Mouse (Mus musculus) kidney, postnatal 25 days (tissue): Measurements from ENCODE around the gene Hdhd5.

ENCODE experiments used
- DNase-seq, 2 experiments: peaks; one replicate each; pipeline ENCODE4 v3.0.0; 2021; ENCODE audit warnings: mixed read lengths in 2 of 2

Hdhd5 gene

DNA sequence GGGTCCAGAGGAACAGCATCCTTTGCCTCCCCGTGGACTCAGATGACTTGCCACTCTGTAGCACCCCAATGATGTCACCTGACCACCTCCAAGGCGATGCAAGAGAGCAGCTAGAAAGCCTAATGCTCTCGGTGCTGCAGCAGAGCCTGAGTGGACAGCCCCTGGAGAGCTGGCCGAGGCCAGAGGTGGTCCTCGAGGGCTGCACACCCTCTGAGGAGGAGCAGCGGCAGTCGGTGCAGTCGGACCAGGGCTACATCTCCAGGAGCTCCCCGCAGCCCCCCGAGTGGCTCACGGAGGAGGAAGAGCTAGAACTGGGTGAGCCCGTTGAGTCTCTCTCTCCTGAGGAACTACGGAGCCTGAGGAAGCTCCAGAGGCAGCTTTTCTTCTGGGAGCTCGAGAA, 49.1 kb downstream of the Hdhd5 start:
- DNase-seq: no peak

GRCm38 (mm10) chr6:120481538-120481937, 49.6 kb downstream of the Hdhd5 start:
- peak in 1 of 2 experiments; percentile 50 for DNase-seq

GRCm38 (mm10) chr6:120480361-120480760, 50.8 kb downstream of the Hdhd5 start:
- no peak for DNase-seq

- no peak for DNase-seq
These were observed 51.8 kb downstream of the Hdhd5 start for GRCm38 (mm10) chr6:120479302-120479701.

DNA sequence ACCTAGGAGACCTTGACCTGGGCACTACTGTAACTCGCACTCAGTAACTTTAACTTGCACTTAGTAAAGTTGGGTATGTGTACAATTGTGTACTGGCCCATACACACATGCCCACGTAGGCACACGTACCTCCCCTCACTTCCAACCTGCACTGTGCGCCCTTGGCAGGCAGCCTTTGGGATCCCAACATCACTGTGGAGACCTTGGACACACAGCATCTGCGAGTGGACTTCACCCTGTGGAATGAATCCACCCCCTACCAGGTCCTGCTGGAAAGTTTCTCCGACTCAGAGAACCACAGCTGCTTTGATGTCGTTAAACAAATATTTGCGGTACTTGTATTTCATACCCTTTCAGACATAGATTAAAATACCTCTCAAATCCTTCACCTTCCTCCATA, 55.8 kb downstream of the Hdhd5 start:
- peak; percentile 60 to 81 for DNase-seq

GRCm38 (mm10) chr6:120473427-120473826, 57.7 kb downstream of the Hdhd5 start:
- peak; percentile 26 to 77 for DNase-seq

- DNase-seq: no peak
These were observed 58.5 kb downstream of the Hdhd5 start for GRCm38 (mm10) chr6:120472455-120473140.

GRCm38 (mm10) chr6:120471991-120472441, 59.1 kb downstream of the Hdhd5 start:
- no peak for DNase-seq

DNA sequence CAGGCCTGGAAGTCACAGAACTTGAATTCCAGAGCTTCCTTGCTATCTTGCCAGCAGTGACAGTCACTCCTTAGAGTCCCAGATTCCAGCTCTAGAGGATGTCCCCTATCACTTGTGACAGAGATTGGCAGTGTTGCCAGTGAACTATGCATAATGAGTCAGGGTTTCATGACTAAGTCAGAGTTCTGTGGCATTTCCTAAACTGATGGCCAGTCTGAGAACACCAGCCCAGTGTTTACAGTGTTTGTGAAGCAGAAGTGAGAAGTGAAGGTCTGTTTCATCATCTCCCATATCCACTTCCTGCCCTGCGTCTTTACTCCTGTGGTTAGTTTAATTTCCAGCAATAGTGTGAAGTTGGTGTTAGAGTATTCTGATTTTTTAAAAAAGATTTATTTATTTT, 60.5 kb downstream of the Hdhd5 start:
- DNase-seq: no peak

DNA sequence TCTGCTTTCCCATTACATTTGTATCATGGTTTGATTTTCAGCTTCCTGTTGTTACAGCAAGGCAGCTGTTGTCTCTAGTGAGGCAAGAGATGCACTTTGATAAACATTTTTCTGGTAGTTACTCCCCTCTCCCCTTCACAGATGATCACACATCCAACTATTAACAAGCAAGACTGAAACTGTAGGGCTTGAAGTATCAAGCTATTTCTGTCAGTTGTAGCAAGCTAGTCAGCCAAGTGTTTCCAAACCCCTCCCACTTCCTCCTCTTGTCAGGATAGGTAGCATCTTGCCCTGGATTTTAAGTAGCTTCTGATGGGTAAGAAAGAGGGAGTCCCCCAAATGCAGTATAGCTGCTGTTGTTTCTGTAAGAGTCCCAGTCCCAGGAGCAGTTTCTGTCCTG, 61.3 kb downstream of the Hdhd5 start:
- no peak for DNase-seq

GRCm38 (mm10) chr6:120469268-120469667, 61.9 kb downstream of the Hdhd5 start:
- no peak for DNase-seq

GRCm38 (mm10) chr6:120468259-120468658, 62.9 kb downstream of the Hdhd5 start:
- no peak for DNase-seq

- peak; percentile 45 to 83 for DNase-seq
These were observed 64.3 kb downstream of the Hdhd5 start for GRCm38 (mm10) chr6:120466609-120467329.

DNA sequence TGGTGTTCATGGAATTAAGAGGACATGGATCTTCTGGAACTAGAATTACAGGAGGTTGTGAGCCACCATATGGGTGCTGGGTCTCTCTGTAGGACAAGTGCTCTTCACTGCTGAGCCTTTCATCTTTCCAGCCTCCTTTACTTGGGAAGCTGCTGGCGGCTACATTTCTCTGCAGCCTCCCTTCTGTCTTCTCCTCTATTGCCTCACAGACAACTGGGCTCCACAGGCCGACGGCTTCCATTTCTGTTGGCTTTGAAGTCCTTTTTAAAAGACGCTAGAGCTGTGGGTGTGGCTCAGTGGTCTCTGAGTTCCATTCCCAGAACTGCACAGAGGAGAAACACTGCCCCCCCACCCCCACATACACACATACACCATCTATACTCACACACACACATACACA, 65.7 kb downstream of the Hdhd5 start:
- no peak for DNase-seq

- no peak for DNase-seq
These were observed 66.6 kb downstream of the Hdhd5 start for GRCm38 (mm10) chr6:120464406-120464939.

- peak; percentile 55 to 67 for DNase-seq
These were observed 67.2 kb downstream of the Hdhd5 start for GRCm38 (mm10) chr6:120463884-120464283.

DNA sequence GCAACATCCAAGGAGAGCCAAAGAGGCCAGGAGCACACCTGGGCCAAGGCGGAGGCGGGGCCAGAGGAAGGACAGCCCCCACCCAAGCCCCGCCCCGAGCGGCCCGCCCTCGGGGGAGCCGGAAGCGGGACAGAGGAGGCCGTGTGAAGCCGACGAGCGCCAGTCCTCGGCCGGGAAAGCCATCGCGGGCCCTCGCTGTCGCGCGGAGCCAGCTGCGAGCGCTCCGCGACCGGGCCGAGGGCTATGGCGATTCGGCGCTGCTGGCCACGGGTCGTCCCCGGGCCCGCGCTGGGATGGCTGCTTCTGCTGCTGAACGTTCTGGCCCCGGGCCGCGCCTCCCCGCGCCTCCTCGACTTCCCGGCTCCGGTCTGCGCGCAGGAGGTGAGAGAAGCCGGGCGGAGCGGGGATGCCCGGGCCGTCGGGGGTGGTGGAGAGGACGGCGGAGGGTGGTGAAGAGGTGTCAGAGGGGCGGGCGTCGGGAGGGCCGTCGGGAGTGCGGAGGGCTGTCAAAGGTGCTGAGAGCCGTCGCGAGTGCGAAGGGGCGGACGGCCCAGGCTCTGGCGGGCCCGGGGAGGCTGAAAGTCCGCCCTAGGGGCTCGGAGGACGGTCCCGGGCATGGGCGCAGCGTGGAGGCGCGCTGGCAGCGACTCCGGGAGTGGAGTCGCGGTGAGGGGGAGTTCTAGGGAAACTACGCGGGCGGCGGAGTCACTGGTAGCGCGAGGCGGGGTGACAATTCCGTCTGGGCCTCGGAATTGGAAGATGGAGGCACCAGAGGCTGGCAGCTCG, 67.8 kb downstream of the Hdhd5 start, which contains the start of gene Il17ra:
Gene Il17ra (plus strand): TSS at position 162 of the 786 bp plus-strand sequence.
- DNase-seq: peak; percentile 82 to 92

DNA sequence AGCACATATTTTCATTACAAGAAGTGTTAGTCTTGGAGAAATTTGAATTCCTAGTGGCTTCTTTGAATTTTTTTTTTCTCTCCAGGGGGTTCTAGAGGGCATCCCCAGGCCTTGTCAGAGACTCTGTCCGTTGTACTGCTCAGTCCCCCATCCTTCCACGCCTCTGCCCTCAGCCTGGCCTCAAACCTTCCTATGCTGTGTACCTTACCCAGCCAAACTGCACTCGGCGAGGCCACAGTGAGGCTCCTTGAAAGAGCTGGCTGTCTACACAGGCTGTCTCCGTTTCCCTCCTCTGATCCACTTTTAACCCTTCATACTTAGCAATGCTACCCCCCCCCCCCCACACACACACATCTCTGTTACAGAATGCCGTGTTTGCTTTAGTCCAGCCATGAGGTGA, 68.9 kb downstream of the Hdhd5 start:
- DNase-seq: no peak

DNA sequence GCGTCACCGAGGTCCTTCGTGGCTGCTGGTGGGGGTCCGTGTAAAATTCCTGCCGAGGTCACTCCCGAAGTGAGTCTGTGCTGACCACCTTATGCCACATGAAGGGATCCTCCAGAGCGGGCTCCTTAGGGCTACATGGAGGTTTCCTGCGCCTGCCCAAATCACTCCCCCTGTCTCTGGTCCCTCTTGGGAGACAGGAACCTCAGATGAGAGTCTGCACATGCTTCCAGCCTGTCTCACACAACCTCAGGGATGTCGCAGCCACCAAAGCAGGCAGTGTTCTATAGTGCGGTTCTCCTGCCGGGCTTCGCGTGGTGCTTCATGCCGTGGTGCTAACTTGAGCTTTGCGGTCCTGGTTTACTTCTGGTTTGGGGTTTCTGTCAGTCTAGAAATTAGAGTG, 69.9 kb downstream of the Hdhd5 start:
- DNase-seq: no peak
